Mouse (Mus musculus): ENCODE results near the gene Bdp1. TPM values are rescaled to one million over a fixed set of nuclear protein-coding genes. Genes with fewer than 3 reads are reported as not detected.

Bdp1 gene
- polyA plus RNA-seq (2015; fragmentation: Illumina TruSeq; extraction: RNeasy Lipid Tissue Mini Kit (QIAGEN cat#74804); ENCODE audit: insufficient read depth, low replicate concordance) = 44.7 TPM

GRCm38 (mm10) chr13:100103748-100104254, at the start of gene Bdp1:
TSS of gene Bdp1 (minus strand) at chr13:100104070.

GRCm38 (mm10) chr13:100124423-100125257, 20.8 kb upstream of the Bdp1 start, which contains the start of gene Smn1:
TSS of gene Smn1 (plus strand) at chr13:100124852.

DNA sequence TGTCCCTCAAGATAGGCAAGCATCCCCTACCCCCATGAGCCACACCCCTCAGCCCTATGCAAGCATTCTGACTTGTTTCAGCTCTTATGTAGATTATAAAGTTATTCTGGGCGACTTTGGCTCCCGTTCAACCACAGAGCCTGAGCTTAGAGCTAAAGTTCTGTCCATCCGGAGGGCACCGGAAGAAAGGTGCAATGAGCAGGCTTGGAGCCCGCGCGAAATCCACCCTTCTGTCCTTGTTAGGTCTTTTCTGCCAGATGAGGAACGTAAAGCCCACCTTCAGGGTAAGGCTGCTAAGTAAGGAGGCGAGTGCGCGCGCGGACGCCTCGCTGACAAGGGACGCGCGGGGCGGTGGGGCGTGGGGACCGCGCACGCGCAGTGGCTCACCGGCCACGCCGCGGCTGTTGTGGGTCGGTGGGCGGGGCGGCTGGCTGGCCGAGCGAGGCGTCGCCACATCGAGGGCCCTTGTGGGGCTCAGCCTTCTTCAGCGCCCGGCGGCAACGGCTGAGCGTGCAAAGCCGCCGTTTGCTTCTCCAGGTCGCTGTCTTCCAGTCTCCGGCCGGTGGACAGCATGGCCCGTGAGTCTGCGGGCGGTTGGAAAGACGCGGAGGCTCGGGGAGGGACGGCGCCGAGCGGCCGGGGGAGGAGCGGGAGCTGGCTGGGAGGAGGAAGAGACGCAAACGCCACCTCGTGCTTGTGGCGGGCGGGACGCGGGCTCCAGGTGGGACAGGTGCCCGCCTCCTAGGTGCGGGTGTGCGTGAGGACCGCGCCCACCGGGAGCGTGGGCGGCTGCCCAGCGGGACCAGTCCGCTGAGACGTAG, 4.0 kb upstream of the Bdp1 start, which contains the start of gene Serf1:
Serf1 (plus strand) TSS at position 361 of the 821 bp plus-strand sequence.

GRCm38 (mm10) chr13:100014906-100015895, 88.7 kb downstream of the Bdp1 start, which contains the start of gene Mccc2:
TSS of gene Mccc2 (minus strand) at chr13:100015639.

Other genes starting within 250 kb of the Bdp1 start
- gene Cartpt, start 203.0 kb downstream of the Bdp1 start, polyA plus RNA-seq (2015; fragmentation: Illumina TruSeq; extraction: RNeasy Lipid Tissue Mini Kit (QIAGEN cat#74804); ENCODE audit: insufficient read depth, low replicate concordance) = not detected
- 18.3 TPM for gene Mccc2, start 88.4 kb downstream of the Bdp1 start, polyA plus RNA-seq (2015; fragmentation: Illumina TruSeq; extraction: RNeasy Lipid Tissue Mini Kit (QIAGEN cat#74804); ENCODE audit: insufficient read depth, low replicate concordance)
- gene Serf1, start 3.9 kb upstream of the Bdp1 start, polyA plus RNA-seq (2015; fragmentation: Illumina TruSeq; extraction: RNeasy Lipid Tissue Mini Kit (QIAGEN cat#74804); ENCODE audit: insufficient read depth, low replicate concordance) = 7.6 TPM
- 43.8 TPM for gene Smn1, start 20.8 kb upstream of the Bdp1 start, polyA plus RNA-seq (2015; fragmentation: Illumina TruSeq; extraction: RNeasy Lipid Tissue Mini Kit (QIAGEN cat#74804); ENCODE audit: insufficient read depth, low replicate concordance)
- gene Naip2, start 98.0 kb upstream of the Bdp1 start, polyA plus RNA-seq (2015; fragmentation: Illumina TruSeq; extraction: RNeasy Lipid Tissue Mini Kit (QIAGEN cat#74804); ENCODE audit: insufficient read depth, low replicate concordance) = 18.7 TPM
- gene Naip5, start 142.3 kb upstream of the Bdp1 start, polyA plus RNA-seq (2015; fragmentation: Illumina TruSeq; extraction: RNeasy Lipid Tissue Mini Kit (QIAGEN cat#74804); ENCODE audit: insufficient read depth, low replicate concordance) = 22.0 TPM
- 13.6 TPM for gene Naip6, start 213.6 kb upstream of the Bdp1 start, polyA plus RNA-seq (2015; fragmentation: Illumina TruSeq; extraction: RNeasy Lipid Tissue Mini Kit (QIAGEN cat#74804); ENCODE audit: insufficient read depth, low replicate concordance)

Measured in spleen, adult 10 weeks (tissue).